Mouse (Mus musculus) cerebellum, adult 8-10 months (tissue): ENCODE results near the gene B230217C12Rik.

Experiments
- DNase-seq: peaks from one replicate; pipeline ENCODE4 v3.0.0; 2022

B230217C12Rik gene

DNA sequence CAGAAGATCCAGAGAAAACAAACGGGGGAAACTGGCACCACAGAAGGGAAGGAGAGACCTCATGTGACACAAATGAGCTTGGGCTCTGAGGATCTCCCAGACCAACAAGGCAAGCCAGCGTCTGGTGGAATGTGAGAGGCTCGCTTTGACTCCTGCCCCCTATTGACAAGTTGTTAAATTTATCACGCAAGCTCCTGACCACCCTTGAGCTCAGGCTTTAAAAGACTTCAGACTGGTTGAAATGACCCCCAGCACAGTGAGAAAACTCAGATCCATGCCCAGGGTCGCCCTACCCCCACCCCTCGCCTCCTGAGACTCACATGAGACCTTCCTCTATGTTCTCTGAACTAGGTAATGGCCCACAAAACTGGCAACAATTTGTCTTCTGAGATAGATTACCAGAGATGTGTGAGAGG lies at the start of gene B230217C12Rik:
B230217C12Rik (plus strand) TSS at position 242 of the 416 bp plus-strand sequence.
- peak; percentile 62 for DNase-seq

DNA sequence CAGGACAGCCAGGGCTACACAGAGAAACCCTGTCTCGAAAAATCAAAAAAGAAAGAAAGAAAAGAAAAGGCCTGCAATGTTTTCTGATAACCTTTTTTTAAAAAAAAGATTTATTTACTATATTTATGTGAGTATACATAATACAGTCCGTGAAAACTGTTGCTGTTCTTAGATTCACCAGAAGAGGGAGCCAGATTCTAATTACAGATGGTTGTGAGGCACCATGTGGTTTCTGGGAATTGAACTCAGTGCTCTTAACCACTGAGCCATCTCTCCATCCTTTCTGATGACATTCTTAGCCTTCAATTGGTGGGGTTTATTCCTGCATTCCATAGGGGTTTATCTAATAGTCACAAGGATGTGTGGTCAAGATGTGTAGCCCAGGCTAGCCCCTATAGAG lies 47.4 kb upstream of the B230217C12Rik start:
- DNase-seq, result peak; percentile 69

DNA sequence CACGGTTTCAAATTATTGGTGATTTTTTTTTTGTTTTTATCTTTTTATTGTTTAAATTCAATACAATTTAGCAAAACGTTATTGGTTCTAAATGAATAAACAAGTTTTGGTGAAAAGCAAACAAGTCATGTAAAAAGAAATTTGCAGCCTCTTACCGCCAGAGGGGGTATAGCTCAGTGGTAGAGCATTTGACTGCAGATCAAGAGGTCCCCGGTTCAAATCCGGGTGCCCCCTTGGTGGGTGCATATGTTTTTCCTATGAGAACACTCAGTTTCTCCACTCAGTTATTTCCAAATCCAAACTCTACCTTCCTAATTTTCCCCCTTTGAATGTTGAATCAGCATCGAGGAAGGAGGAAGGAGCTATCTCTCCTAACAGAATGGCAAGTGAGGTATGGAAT lies 43.7 kb upstream of the B230217C12Rik start:
- DNase-seq, result peak; percentile 89

DNA sequence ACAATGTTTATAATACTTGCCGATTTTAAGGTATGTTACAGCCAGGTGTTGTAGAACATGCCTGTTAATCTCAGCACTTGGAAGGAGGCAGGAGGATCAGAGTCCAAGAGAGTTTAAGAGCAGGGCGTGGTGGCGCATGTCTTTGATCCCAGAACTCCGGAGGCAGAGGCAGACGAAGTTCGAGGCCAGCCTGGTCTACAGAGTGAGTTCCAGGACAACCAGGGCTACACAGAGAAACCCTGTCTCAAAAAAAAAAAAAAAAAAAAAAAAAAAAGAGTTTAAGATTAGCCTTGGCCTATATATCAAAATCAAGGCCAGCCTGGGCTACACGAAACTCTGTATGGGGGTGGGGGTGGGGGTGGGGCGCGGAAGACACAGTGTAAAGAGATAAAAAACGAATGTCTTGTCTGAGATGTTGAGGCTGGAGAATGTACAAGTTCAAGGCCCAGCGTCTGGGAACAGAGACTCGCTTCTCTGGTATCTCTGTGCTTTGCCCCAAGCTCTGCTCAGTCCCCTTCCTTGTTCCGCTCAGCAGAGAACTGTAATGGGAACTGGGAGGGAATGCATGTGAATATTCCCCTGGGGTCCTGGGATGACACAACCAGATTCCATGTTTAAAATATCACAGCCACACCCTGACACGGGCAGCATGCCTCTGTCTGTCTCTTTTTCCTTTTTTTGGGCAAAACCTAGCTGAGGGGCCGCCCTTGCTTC lies 43.1 kb upstream of the B230217C12Rik start:
- no peak for DNase-seq

GRCm38 (mm10) chr11:97798083-97798435 lies 42.5 kb upstream of the B230217C12Rik start:
- no peak for DNase-seq

GRCm38 (mm10) chr11:97798782-97799145 lies 41.8 kb upstream of the B230217C12Rik start, which contains the start of gene Lasp1:
Gene Lasp1, plus strand, starts transcription at chr11:97799000.
- peak; percentile 94 for DNase-seq

DNA sequence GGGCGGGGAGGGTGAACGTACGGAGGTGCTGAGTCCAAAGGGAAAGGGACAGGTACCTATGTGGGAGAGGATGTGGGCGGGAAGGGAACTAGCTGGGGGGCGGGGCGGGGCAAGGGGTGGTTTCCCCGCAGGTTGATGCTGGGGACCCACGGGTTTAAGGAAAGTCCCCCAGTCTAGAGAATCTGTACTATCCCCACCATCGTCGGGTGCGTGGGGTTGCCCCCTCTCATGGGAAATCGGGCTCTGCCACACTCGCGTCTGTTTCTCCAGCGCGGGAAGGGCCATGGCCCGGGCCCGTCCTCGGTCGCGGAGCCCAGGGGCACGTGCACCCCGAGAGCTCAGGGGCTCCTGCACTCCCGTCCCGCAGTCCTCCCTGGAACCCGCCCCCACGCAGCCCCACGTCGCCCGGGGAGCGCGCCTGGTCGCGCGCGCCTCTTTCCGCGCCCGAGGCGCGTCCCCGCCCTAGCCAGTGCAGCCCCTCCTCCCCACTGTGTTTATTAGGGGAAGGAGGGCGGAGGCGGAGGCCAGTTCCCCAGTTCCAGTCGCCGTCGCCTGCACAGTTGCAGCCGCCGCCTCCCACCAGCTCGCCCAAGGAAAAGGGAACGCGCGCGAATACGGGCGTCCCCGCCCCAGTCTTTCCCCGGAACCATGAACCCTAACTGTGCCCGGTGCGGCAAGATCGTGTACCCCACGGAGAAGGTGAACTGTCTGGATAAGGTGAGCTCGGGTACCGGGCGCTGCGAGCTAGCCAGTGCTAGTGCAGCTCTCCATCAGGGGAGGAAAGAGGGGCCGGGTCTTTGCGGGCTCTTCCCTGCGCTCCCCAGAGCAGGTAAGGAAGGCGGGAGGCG lies 41.2 kb upstream of the B230217C12Rik start:
- peak; percentile 92 for DNase-seq

DNA sequence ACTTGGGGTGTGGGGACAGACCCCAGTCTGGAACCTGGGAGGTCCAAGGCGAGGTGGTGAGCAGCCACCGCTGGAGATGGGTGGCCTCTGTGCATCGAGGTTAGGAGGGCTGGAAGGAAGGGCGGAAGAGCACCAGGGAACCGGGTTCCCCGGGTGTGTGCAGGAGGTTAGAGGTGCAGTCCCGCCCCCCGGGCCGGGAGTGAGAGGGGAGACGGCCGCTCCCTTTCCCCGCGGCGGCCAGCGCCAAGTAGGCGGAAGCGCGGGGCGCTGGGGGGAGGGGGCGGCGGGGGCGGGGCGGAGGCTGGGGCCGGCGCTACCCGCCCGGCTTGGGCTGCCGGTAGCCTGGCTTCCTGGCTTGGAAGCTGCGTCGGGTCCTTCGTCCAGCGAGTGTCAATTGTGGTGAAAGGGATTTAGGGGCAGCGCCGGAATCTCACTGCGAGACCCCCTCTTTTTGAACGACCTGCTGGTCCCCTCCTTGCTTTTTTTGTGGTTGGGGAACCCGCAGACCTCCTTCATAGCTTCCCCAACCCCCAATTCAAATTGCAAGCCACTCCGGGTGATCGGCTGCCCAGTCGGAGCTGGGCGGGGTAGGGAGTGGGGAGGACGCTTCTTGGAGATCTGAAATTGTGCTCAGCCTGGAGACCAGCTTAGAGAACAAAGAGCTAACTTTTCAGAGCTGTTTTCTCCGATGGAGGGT lies 40.4 kb upstream of the B230217C12Rik start:
- no peak for DNase-seq

GRCm38 (mm10) chr11:97800691-97801408 lies 39.7 kb upstream of the B230217C12Rik start:
- DNase-seq, result no peak

DNA sequence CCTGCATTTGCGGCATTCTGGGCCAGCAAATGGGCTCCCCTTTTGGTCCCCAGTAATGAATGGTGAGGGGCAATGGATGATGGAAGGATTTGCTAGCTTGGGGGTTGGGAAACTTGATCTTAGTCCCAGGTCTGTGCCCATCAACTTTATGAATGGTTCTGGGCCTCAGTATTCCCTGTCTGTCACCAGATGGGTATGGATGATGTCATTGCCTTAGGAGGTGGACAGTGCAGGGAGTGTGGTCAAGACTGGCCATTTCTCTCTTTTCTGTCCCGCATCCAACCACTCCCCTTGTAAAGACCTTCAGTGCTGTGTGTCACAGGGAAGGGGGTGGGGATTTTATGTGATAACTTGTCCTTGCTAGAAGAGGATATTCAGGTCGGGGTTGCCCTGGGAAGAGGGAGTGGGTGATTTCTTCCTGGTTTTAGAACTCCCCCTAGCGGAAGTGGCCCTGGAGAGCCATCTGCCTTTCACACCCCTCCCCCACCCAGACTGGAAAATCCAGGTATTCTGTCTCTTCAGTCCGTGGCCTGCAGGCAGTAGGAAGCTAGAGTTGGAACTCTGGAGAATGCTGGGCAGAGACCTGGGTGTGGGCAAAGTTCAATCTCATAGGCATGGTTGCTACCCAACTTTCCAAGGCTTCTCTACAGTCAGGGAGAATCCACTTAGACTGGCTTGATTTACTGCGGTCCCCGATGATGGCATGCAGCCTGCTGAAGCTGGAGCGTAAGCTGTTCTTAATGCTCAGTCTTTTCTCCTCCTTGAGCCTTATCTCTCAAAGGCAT lies 39.0 kb upstream of the B230217C12Rik start:
- DNase-seq, result peak; percentile 66

GRCm38 (mm10) chr11:97802194-97802470 lies 38.4 kb upstream of the B230217C12Rik start:
- no peak for DNase-seq

GRCm38 (mm10) chr11:97802495-97802894 lies 38.1 kb upstream of the B230217C12Rik start:
- no peak for DNase-seq

- DNase-seq, result no peak
Observed at GRCm38 (mm10) chr11:97803847-97804246, 36.7 kb upstream of the B230217C12Rik start.

DNA sequence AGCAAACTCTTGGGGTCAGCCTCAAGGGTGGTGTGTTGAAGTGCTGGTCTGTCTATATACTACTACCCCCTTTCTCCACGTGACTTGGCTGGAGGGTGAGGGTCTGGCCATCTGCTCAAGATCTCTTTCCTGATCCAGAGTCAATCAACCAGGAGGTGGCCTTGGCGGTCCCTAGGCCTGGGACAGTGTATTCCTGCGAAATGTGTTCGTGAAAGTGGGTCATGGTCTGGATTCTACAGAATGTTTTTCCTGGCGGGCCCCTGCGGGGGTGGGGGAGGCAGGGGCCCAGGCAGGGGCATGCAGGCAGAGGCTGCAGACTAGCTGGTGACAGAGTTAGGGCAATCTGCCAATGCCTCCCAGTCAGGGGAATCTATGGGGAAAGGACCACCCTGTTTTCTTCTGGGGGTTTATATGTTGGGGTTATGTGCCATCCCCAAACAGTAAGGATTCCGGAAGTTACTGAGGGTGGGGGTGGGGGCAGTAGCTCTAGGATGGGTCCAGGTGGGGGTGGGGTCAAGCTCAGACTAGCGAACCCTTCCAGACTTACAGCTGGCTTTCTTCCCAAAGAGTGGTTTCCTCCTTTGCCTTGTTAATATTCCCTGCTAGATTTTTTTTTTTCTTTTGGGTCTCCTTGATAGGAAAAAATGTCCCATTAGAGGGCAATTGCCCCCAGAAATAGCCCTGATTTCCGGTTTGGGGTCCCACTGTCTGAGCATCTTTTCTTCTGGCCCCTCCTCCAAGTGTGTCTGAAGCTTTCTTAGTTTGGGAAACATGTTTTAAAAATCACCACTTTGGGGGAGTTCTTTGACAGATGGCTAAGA lies 35.5 kb upstream of the B230217C12Rik start:
- no peak for DNase-seq

- DNase-seq, result no peak
Observed at GRCm38 (mm10) chr11:97805662-97806612, 34.6 kb upstream of the B230217C12Rik start.

DNA sequence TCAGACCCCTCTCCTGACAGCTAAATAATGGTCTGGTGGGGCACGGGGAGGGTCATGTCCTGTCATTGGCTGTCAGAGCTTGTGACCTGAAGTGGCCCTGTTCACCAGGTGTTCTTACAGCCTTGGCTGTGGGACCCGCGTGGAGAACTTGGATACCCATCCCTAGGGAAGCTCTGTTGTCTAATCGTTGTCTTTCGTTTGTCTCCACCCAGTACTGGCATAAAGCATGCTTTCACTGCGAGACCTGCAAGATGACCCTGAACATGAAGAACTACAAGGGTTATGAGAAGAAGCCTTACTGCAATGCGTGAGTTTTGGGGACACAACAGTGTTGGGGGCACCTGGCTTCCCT lies 34.0 kb upstream of the B230217C12Rik start:
- DNase-seq, result no peak

- DNase-seq, result no peak
Observed at GRCm38 (mm10) chr11:97807626-97808025, 33.0 kb upstream of the B230217C12Rik start.

GRCm38 (mm10) chr11:97808093-97808492 lies 32.5 kb upstream of the B230217C12Rik start:
- DNase-seq, result no peak

GRCm38 (mm10) chr11:97808621-97809234 lies 31.9 kb upstream of the B230217C12Rik start:
- peak; percentile 63 for DNase-seq
